Mouse (Mus musculus) thymus, postnatal 25 days (tissue): ENCODE data around the gene 4933427D14Rik.

Experiments used
- DNase-seq: peaks from one replicate; pipeline ENCODE4 v3.0.0; 2022

The 4933427D14Rik gene

DNA sequence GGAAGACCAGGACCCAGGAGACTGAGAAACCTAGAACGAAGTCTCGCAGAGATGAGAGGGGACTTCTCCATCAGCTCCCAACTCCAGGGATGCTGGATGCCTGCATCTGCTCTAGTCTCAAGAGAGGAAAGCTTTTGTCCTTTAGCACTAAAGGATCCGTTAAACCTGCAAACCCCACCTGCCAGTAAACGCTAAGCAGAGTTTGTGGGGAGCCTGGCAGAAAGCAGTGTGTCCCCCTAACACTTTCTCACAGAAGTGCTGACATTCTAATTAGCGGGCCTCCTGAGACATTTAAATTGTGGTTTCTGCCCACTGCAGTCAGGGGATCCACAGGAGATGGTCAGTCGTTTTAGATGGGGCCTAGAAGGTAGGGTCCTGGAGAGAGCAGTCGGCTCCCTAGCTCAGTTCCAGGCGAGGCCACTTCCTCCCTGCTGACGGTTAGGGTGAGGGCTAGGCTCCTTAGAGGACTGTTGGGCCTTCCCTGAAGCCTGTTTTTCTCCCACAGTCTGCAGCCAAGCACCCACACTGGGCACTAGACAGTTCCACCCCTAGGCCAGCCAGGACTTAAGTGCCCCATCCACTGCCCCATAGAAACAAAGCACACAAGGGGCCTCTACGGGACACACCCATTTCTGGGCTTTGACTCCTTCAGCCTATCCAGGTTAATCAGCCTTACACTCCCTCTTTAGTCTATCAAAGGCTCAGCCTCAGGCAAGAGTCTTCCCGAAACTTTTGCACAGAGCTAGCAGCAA is 70.9 kb downstream of the 4933427D14Rik start:
- no peak for DNase-seq

DNA sequence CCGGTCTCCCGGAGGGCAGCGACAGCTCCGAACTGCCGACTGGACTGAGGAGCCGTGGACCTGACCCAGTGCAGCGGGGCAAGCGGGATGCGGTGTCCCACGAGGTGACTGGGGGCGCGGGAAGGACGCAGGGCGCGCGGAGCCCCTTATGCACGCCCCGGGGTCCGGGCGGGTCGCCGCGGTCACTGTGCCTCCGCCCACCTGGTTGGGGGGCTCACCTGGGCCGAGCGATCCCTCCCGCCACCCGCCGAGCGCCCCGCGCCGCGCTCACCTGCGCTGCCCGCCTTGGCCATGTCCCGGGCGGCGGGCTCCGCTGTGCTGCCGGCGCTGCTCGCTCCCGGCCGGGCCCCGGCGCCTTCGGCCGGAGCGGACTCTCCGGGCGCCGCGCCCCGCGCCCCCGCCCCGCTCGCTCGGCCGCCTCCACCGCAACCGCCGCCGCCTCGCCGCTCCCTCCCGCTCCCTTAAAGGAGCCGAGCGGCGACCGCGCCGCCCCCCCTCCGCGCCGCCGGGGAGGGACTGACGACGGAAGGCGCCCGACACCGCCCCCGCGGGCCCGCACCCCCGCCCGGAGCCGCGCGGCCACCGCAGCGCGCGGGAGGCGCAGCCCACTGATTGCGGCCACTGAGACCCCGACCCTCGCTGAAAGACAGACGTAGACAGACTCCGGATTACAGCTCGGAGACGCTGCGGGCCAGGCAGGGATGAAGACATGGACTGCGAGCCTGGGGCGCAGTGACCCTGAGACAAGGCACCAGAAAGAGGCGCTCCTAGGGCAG is 71.7 kb downstream of the 4933427D14Rik start, which contains the start of gene Pitpnm3:
TSS of gene Pitpnm3 (minus strand) at position 396 of the 776 bp plus-strand sequence.
- no peak for DNase-seq

DNA sequence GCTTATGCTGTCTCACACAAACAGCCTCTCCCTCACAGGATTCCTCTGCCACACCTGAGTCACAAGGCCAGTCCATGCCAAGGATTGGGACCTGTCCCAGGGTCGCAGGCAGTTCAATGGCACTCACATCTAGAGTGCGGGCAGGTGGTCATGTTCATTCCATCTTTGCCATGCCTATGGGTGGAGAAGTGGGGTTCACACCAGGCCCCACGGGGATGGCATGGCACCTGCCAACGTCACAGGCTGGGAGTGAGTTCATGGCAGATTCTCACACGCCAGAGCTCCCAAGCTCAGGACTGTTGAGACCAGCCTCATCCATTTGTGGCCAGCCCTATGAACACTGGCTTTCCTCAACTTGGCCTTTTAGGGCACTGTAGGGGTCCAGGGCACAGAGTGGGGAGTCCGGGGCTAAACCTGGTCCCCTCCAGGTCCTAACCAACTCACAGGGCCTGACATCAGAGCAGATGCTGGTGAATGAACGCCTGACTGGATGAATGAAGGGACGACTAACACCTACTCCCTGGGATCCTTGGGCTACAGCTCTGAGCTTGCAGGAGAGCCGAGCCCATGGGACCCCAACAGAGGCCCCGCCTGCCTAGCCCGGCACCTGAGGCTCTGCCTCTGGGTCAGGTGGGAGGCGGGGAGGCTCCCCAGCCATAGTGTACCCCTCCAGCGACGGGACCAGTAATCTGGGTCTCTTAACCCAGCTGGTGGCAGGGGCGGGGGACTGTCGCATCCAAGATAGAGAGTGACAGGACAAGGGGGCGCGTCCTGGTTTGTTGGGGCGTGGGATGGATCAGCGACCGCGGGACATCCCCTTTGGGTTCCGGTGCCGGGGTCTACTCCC is 72.5 kb downstream of the 4933427D14Rik start:
- no peak for DNase-seq

DNA sequence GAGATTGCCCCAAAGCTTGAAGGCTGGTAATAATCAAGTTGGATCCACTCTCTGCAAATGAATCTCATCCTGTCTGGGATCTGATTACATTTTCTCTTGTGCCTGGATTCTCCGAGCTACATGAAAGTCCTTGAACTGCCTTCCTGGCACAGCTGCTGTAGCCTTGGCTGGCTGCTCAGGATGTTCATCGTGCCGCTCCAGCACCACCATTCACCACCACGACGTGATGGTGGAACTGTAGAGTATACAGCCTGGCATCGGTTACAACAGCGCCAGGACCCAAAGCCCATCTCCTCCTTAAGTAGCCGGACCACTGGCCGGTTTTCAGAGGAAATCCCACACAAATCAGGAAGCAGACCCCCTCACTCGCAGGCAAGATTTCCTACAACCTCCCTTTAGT is 74.2 kb downstream of the 4933427D14Rik start:
- no peak for DNase-seq

DNA sequence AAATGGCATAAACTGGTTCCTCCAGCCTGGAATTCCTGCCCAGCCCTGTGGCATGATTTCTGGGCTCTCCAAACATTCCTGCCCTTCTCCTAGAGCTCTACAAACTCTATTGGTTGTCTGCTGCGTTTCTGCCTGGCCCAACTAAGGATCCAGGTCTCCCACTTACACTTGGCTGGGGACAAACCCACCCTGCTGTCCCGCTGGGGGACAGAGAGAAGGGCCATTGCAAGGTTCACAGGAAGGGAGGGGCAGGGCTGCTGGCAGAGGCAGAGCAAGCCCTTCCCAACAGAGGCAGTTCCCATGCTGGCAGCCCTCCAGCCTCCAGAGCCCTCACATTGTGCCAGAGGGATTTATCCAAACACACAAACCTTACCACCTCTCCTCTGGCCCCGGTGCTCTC is 75.0 kb downstream of the 4933427D14Rik start:
- no peak for DNase-seq

DNA sequence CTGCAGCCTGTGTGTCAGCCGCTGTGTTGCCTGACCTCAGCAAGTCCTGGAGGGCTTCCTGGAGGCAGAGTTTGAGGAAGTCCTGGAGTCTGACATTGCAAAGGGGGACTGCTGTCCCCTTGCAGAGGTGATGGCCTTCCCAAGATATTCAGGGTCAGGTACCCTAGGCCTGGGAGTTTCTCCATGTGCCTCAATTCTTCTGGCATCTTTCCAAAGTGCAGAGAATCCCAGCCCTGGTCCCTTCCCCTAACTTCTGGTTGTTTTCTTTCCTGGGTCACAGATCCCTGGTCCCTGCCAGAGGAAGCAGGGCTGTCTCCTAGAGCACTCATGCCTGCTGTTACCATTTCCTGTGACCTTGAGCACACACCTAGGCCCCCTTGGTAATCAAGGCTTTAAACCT is 75.6 kb downstream of the 4933427D14Rik start:
- no peak for DNase-seq

DNA sequence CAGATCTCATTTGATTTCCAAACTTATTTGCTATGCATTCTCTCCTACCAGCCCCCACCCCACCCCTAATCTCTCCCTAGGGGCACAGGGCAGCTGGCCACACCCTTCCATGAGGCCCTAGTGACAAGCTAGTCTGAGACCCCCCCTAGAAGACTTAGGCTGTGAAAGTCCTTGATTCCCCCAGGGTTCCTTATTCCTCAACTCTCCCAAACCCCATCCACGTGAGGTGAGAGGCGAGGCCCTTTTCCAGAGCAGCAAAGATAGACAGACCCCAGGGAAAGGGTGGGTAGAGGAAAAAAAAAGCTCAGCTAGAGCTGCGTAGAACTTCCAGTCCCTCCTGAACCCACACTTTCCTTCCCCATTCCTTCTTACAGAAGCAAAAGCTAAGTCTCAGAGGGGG is 76.4 kb downstream of the 4933427D14Rik start:
- no peak for DNase-seq

DNA sequence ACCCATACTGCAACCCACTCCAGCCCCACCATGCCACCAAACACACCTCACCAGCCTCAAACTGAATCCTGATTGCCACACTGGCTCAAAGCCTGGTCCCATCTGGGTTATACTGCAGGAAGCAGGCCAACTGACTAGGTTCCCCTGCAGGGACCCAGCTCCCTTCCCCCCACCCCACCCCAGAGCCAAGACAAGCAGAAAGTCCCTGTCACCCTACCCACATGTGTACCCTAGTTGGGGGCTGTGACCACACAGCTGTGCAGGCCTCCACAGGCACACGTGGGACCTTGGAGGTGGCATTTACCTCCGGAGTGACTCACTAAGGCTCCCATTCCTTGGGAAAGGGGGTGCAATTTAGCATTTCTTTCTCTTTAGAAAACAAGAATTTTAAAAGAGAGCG is 76.8 kb downstream of the 4933427D14Rik start:
- DNase-seq, result no peak

DNA sequence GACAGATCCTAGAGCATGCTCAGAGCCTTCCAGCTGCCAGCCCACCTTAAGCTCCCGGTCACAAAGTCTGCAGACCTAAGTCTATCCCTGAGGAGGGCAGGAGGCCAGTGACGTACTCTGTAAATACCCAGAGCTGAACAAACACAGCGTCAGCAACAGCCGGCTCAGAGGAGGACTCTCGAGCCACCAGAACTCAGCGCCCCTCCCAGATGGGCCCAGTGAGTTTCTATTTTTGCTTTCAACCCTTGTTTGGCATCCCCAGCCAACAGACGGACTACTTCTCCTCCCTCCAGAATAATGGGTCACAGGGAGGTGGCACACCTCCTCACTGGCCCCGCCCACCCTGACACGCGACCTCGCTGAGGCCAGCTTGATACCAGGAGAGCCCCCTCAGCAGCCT is 77.2 kb downstream of the 4933427D14Rik start:
- no peak for DNase-seq

DNA sequence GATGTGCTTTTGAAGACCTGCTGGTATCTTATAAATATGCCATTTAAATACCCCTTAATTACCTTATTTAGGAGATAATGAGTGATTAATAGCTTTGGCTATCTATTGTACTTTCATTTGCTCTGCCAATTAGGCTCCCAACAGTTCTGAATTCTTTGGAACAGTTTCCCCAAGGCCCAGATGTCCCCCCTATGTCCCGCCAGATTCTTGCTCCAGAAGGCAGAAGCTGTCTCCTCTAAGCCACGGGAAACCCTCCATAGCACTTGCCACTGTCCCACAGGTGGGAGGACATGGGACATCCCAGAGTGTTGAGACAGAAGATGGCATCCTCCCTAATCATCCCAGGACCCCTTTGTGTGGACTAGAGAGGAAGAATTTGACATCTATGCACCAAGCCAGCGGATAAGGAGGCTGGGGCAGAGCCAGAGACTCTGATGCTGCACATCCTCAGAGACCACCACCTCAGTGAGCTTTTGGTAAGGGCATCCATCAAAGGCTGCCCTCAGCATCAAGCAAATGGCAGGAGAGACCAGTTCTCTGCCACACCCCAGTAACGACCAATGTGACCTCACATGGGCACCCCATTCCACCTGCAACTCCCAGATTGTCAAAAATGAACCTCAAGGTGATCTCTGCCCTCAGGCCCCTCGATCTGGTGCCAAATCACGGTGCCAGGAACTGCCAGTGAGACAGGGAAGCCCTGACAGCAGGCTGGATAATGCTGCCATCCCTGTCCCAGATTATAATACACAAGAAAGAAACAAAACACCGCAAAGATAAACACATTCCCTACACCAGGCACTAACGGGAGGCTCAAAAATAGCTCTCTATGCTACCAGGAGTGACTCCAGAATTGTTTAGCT is 78.0 kb downstream of the 4933427D14Rik start:
- no peak for DNase-seq

DNA sequence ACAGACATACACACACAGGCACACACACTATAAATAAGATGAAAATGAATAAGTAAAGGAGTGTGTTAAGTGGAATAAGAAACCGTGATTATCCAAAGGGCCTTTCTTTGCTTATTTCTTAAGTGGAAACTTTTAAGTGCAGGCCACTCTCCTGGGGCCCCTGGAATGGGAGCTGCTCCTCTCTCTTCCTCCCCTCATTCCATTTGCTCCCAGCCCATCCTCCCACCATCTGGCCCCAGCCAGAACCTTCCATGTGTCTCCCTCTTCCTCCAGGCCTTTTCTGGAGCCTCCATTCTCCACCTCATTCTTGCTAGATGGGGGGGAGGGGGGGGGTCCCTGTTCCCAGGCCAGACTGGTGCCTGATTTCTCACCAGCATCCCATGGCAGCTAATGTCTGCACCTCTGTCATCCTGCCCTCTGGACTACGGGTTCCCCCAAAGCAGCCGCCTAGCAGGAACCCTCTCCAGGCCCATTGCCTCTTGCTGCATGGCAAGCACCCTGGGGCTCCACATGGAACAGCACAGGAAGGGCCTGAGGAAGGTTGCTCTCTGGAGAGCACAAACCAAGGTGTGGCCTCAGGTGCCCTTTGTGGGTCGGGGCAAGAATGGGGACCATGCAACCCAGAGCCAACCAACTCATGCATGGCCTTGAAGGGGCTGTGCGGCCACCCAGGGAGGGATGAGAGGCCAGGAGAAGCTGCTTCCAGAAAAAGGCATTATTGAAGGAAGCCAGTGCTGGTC is 79.6 kb downstream of the 4933427D14Rik start:
- no peak for DNase-seq

DNA sequence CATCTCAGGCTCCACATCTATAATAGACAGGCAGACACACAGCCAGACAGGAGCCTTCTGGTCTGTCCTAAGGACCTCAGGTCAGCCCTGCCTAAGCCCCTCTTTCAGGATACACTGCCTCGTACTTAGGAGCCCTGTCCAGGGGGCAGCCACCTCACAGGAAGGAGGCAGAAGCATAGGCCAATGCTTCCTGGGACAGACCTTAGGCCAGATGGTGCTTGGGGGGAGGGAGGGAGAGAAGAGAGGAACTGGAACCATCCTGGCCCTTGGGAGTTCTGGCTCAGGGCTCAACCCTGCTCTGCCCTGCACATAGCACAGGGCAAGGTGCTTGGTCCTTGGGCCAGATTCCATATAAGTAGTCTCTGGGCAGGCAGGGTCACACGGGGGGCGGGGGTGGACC is 81.5 kb downstream of the 4933427D14Rik start:
- DNase-seq, result no peak

DNA sequence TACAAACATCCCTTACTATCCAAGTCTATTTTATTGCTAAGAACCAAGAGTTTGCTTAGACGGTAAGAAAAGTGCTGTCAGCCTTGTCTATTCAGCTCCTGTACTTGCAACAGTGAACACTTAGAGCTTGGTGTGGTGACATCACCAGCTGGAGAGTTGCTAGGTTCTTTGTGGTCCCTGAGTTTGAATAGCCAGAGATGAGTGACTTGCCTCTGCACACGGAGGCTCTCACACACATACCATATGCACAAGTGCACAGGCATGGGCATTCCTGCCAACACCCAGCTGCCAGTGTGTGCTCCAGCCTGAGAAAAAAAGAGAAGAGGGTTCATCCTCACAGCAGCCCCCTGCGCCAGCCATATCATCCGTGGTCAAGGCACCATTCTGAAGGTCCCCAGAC is 83.7 kb downstream of the 4933427D14Rik start:
- DNase-seq, result no peak

DNA sequence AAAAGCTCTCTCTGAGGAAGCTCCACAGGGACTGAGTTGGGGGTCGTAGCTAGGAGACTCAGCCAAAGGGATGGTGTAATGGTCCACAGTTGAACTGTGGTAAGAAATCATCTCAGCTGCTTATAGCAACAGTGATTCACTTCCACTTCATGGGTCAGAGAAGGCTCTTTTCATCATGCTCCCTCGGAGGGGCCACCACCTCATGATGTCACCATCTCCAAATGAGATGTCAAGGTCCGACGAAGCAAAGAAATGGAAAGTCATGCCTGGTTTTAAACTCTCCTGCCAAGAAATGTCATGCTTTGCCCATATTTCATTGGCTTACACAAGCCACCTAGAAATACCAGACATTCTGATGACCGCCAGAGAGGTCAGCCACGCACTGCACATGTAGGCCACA is 86.9 kb downstream of the 4933427D14Rik start:
- DNase-seq, result no peak

DNA sequence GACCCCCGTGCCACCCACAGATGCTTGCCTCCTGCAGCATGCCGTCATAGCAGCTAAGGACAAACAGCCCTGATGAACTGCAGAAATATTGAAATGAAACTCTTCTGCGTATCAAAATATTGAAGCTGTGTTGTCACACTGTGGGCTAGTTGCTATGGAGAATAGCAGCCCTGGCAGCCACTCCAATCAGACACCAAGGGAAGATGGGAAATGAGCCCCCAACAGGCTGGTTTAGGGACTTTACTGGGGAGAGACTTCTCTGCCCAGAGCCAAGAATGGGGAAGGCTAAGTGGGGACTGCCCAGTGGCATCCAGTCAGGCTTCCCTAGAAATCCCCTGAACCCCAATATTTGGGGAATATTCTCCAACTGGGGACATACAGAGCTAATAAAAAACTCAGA is 88.6 kb downstream of the 4933427D14Rik start:
- no peak for DNase-seq

DNA sequence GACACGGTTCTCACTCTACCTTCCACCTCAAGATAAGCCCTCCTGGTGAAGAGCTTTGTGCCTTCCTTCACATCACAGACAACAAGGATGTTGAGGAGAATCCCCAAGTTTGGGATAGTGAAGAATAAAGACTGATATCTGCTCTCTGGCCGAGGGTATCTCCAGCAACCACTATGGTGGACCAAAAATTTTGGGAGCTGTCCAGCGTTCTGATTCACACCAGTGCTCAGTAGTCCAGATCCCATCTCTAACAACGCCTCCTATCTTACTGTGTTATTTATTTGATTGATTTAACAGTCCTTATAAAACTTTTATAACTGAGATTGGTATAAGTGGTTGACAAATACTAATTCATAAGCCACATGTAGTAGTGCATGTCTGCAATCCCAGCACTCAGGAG is 94.0 kb downstream of the 4933427D14Rik start:
- no peak for DNase-seq

DNA sequence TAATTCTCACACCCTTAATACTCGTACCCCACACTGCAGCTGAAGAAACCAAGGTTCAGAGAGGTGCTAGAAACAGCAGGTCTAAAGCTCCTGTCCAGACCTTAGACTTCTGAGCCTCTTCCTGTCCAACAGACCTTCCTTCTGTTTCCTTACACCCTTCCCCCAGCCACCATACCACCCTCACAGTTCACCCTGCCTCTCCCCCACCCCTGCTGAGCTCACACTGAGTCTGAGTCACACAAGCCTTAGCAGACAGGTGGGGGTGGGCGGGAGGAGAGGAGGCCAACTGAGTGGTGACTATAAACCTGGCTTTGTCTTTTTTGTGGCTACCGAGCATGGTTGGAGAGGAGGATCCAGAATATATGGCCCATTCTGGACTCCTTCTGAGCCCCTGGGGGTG is 96.5 kb downstream of the 4933427D14Rik start:
- DNase-seq, result no peak

DNA sequence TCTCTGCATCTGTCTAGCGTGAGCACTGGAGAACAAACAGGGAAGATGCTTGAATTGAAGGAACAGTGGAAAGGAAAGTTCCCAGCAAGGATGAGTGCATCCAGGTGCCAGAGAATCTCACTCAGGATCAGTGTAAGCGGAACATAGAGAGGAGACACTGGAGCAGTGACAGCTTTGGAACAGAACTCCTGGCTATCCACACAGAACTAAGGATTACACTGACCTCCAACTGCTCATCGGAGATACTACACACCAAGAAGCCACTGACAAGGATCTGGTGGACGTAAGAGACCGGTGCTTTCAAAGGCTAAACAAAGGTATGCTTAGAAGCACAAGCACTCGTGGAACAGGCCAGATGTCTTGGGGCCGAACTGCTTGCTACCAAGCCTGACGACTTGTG is 103.0 kb downstream of the 4933427D14Rik start:
- DNase-seq, result no peak
